Mouse (Mus musculus) left cerebral cortex, adult 8-10 months (tissue): ENCODE results near the gene Ccnyl1. TPM values are rescaled to one million over a fixed set of nuclear protein-coding genes. Genes with fewer than 3 reads are reported as not detected.

Experiments used
- DNase-seq, 2 experiments: peaks; one replicate each; pipeline ENCODE4 v3.0.0; 2022; ENCODE audit warnings: low spot score in 2 of 2
- total RNA-seq, 4 experiments: library from RNA; stranded (reverse); gene quantifications; 2 replicates each; pipeline ENCODE4 v1.2.4; 2022

Gene Ccnyl1
- total RNA-seq, 4 experiments from 2014 or later: 16.3 to 21.0 (median 19.7) TPM

GRCm38 (mm10) chr1:64737502-64738179, 47.4 kb downstream of the Ccnyl1 start, which contains the start of gene Fzd5:
Gene Fzd5 (minus strand): TSS chr1:64737751.
- DNase-seq: peak; percentile 39 to 75

GRCm38 (mm10) chr1:64738180-64738555, 47.9 kb downstream of the Ccnyl1 start:
- no peak for DNase-seq

- DNase-seq: no peak
Measured at GRCm38 (mm10) chr1:64738661-64739082, 48.4 kb downstream of the Ccnyl1 start.

- DNase-seq: no peak
Measured at GRCm38 (mm10) chr1:64742741-64743408, 52.6 kb downstream of the Ccnyl1 start.

- DNase-seq: no peak
Measured at GRCm38 (mm10) chr1:64744616-64745015, 54.4 kb downstream of the Ccnyl1 start.

GRCm38 (mm10) chr1:64753109-64753508, 62.9 kb downstream of the Ccnyl1 start:
- no peak for DNase-seq

GRCm38 (mm10) chr1:64753668-64754067, 63.4 kb downstream of the Ccnyl1 start:
- no peak for DNase-seq

GRCm38 (mm10) chr1:64754658-64755057, 64.4 kb downstream of the Ccnyl1 start:
- DNase-seq: no peak

- no peak for DNase-seq
Measured at GRCm38 (mm10) chr1:64755971-64756639, 65.8 kb downstream of the Ccnyl1 start.

- DNase-seq: no peak
Measured at GRCm38 (mm10) chr1:64756640-64757030, 66.4 kb downstream of the Ccnyl1 start.

- DNase-seq: no peak
Measured at GRCm38 (mm10) chr1:64757254-64757653, 67.0 kb downstream of the Ccnyl1 start.

- DNase-seq: no peak
Measured at GRCm38 (mm10) chr1:64757766-64758165, 67.5 kb downstream of the Ccnyl1 start.

GRCm38 (mm10) chr1:64761646-64762045, 71.4 kb downstream of the Ccnyl1 start:
- DNase-seq: no peak

GRCm38 (mm10) chr1:64770169-64770568, 79.9 kb downstream of the Ccnyl1 start:
- no peak for DNase-seq

GRCm38 (mm10) chr1:64773305-64773704, 83.0 kb downstream of the Ccnyl1 start:
- DNase-seq: no peak

Other genes starting within 250 kb of the Ccnyl1 start
- gene Creb1, start 157.8 kb upstream of the Ccnyl1 start, total RNA-seq: 10 to 100 TPM; 47.2 to 53.3 (median 49.0) TPM
- 10 to 100 TPM in 3 of 4 experiments, 1 to 10 TPM in 1; 9.6 to 16.5 (median 10.3) TPM for gene Mettl21a, start 73.2 kb upstream of the Ccnyl1 start, total RNA-seq
- gene Fzd5, start 47.3 kb downstream of the Ccnyl1 start, total RNA-seq: 1 to 10 TPM; 2.2 to 2.8 (median 2.6) TPM